Mouse (Mus musculus) forebrain, embryonic 14.5 days (tissue): ENCODE results near the gene Ccdc142. TPM values are rescaled to one million over a fixed set of nuclear protein-coding genes. Genes with fewer than 3 reads are reported as not detected.

Experiments used
- ATAC-seq: fragments of 200-750 bp; cut with Nextera tagmentation; 2 replicates; pipeline ENCODE4 v1.8.0; 2017; ENCODE audit warnings: mild to moderate bottlenecking, moderate library complexity
- DNase-seq: peaks from one replicate; pipeline ENCODE4 v3.0.0-alpha.2; 2015; ENCODE audit warnings: low spot score
- H3K27ac ChIP-seq: fragments of 300-500 bp; sonication (generic); 2 replicates; pipeline ENCODE4 v1.5.1; 2014; ENCODE audit warnings: low read depth, mild to moderate bottlenecking, control low read depth, low read length, moderate library complexity
- H3K27me3 ChIP-seq: fragments of 300-500 bp; sonication (generic); replicated peaks from 2 replicates; pipeline ENCODE4 v1.6.1; 2014; ENCODE audit warnings: low read length, control low read depth, mixed read lengths; ENCODE audit not compliant: control insufficient read depth, insufficient read depth
- H3K36me3 ChIP-seq: fragments of 300-500 bp; sonication (generic); 2 replicates; pipeline ENCODE4 v1.6.1; 2014; ENCODE audit warnings: low read length, control low read depth; ENCODE audit not compliant: control insufficient read depth, insufficient read depth
- H3K4me1 ChIP-seq: fragments of 300-500 bp; sonication (generic); 2 replicates; pipeline ENCODE4 v1.6.1; 2014; ENCODE audit warnings: antibody characterized with exemption, low read length, control low read depth; ENCODE audit not compliant: control insufficient read depth, insufficient read depth
- H3K4me2 ChIP-seq: fragments of 300-500 bp; sonication (generic); 2 replicates; pipeline ENCODE4 v1.6.1; 2014; ENCODE audit warnings: mild to moderate bottlenecking, control low read depth, low read length
- H3K4me3 ChIP-seq: fragments of 300-500 bp; sonication (generic); 2 replicates; pipeline ENCODE4 v1.5.1; 2014; ENCODE audit warnings: low read depth, low read length, control low read depth
- H3K9ac ChIP-seq: fragments of 300-500 bp; sonication (generic); 2 replicates; pipeline ENCODE4 v1.6.1; 2014; ENCODE audit warnings: mild to moderate bottlenecking, low read length, control low read depth, moderate library complexity
- H3K9me3 ChIP-seq: fragments of 300-500 bp; sonication (generic); replicated peaks from 2 replicates; pipeline ENCODE4 v1.6.1; 2016; ENCODE audit warnings: low read length, control low read depth, mixed read lengths; ENCODE audit not compliant: control insufficient read depth
- WGBS: fragments of 180-500 bp; shearing (Covaris S2); extraction: QIAGEN DNeasy Blood & Tissue Kit; methylation state at CpG from one replicate; pipeline ENCODE4 v1.1.7; 2014; 5-methylcytosine and 5-hydroxymethylcytosine counted together
- polyA plus RNA-seq: library from polyadenylated mRNA; unstranded; fragments of >200 nt; fragmentation: Nextera tagmentation; extraction: Ambion mirVana; gene quantifications from 2 replicates; pipeline ENCODE4 v1.2.1, GENCODE M21; 2014

The Ccdc142 gene
- polyA plus RNA-seq, 1 experiment from 2014 or later, result 1.9 TPM

- H3K27ac ChIP-seq, result no peak overlapping the region
- 0 out of 2 replicates have a peak, but pooled peaks cover under 1% of the 10 kb centered on the region for H3K27me3 ChIP-seq
- ATAC-seq (no peak), DNase-seq (no peak)
- no peak overlapping the region for H3K4me3 ChIP-seq
- no peak overlapping the region for H3K9ac ChIP-seq
- no peaks in the 10 kb centered on the region for H3K9me3 ChIP-seq
- H3K4me2 ChIP-seq, result no peak overlapping the region
- no peaks in the 10 kb centered on the region for H3K36me3 ChIP-seq
- 49% methylated on average over 6 of the region's 6 CpGs for WGBS
- H3K4me1 ChIP-seq, result no peaks in the 10 kb centered on the region
Measured at GRCm38 (mm10) chr6:83095968-83096367, 5.4 kb upstream of the Ccdc142 start.

GRCm38 (mm10) chr6:83098411-83098810 is 3.0 kb upstream of the Ccdc142 start:
- Histone ChIP-seq H3K9me3 (no peaks in the 10 kb centered on the region), H3K4me2 (no peak overlapping the region), H3K4me1 (peaks cover 12% of the 10 kb centered on the region), H3K27me3 (no peaks in the 10 kb centered on the region), H3K4me3 (no peak overlapping the region), H3K9ac (no peak overlapping the region), H3K36me3 (no peaks in the 10 kb centered on the region), H3K27ac (no peak overlapping the region)
- ATAC-seq (no peak), DNase-seq (no peak)
- 83% methylated on average over 2 of the region's 2 CpGs for WGBS

GRCm38 (mm10) chr6:83101688-83102556 is 521 bp downstream of the Ccdc142 start:
- Histone ChIP-seq H3K9ac (peak overlapping the region; percentile 80), H3K4me3 (peak overlapping the region; percentile 72)
- peak; percentile 78 for ATAC-seq

GRCm38 (mm10) chr6:83103130-83103650 is 1.8 kb downstream of the Ccdc142 start:
- H3K9me3 ChIP-seq, result no peaks in the 10 kb centered on the region
- H3K36me3 ChIP-seq, result no peaks in the 10 kb centered on the region
- H3K9ac ChIP-seq, result peak overlapping the region; percentile 80
- H3K4me1 ChIP-seq, result peaks cover 14% of the 10 kb centered on the region
- DNase-seq (no peak), ATAC-seq (no peak)
- H3K4me3 ChIP-seq, result no peak overlapping the region
- peak overlapping the region; percentile 100; the same call in 1 of the 2 replicates for H3K4me2 ChIP-seq
- no peak overlapping the region for H3K27ac ChIP-seq
- WGBS, result 45% methylated on average over 11 of the region's 11 CpGs
- no peaks in the 10 kb centered on the region for H3K27me3 ChIP-seq

More at GRCm38 (mm10) chr6:83101688-83102556, 521 bp downstream of the Ccdc142 start:
- Histone ChIP-seq H3K27me3 (no peaks in the 10 kb centered on the region), H3K4me2 (peak overlapping the region; percentile 100), H3K27ac (peak overlapping the region; percentile 66), H3K4me1 (peaks cover 12% of the 10 kb centered on the region), H3K9me3 (no peaks in the 10 kb centered on the region), H3K36me3 (no peaks in the 10 kb centered on the region)
- WGBS, result under 1% methylated on average over 65 of the region's 74 CpGs
- DNase-seq, result peak; percentile 70

GRCm38 (mm10) chr6:83104158-83104557 is 2.8 kb downstream of the Ccdc142 start:
- H3K9me3 ChIP-seq, result no peaks in the 10 kb centered on the region
- H3K9ac ChIP-seq, result no peak overlapping the region
- no peaks in the 10 kb centered on the region for H3K27me3 ChIP-seq
- no peak overlapping the region for H3K27ac ChIP-seq
- peaks cover 19% of the 10 kb centered on the region for H3K4me1 ChIP-seq
- no peak overlapping the region for H3K4me2 ChIP-seq
- H3K4me3 ChIP-seq, result no peak overlapping the region
- WGBS, result 47% methylated on average over 4 of the region's 4 CpGs
- H3K36me3 ChIP-seq, result no peaks in the 10 kb centered on the region
- DNase-seq (peak; percentile 84), ATAC-seq (peak; percentile 33; the same call in 1 of the 2 replicates)

GRCm38 (mm10) chr6:83107566-83108400 is 6.4 kb downstream of the Ccdc142 start:
- no peak for ATAC-seq
- WGBS, result 35% methylated on average over 13 of the region's 13 CpGs
- peak overlapping the region; percentile 94 for H3K4me3 ChIP-seq

GRCm38 (mm10) chr6:83108762-83109668 is 7.6 kb downstream of the Ccdc142 start, which contains the start of gene Mrpl53:
Gene Mrpl53 (plus strand): TSS chr6:83109040.
- DNase-seq, result peak; percentile 82
- Histone ChIP-seq H3K27ac (peak within 1 kb of the TSS; percentile 74), H3K4me1 (peaks cover 8% of the 10 kb centered on the region), H3K9me3 (no peaks in the 10 kb centered on the region), H3K4me2 (peak within 1 kb of the TSS; percentile 93), H3K36me3 (0 out of 2 replicates have a peak, but pooled peaks cover 5% of the 10 kb centered on the region), H3K4me3 (peak within 1 kb of the TSS; percentile 94), H3K27me3 (no peaks in the 10 kb centered on the region), H3K9ac (peak within 1 kb of the TSS; percentile 93)
- under 1% methylated on average over 76 of the region's 76 CpGs for WGBS
- peak; percentile 83 for ATAC-seq

More at GRCm38 (mm10) chr6:83107566-83108400, 6.4 kb downstream of the Ccdc142 start:
- DNase-seq, result peak; percentile 74
- peak overlapping the region; percentile 93 for H3K9ac ChIP-seq
- H3K4me1 ChIP-seq, result peaks cover 12% of the 10 kb centered on the region
- no peak overlapping the region for H3K27ac ChIP-seq
- no peaks in the 10 kb centered on the region for H3K9me3 ChIP-seq
- peak overlapping the region; percentile 93 for H3K4me2 ChIP-seq
- H3K27me3 ChIP-seq, result no peaks in the 10 kb centered on the region
- 0 out of 2 replicates have a peak, but pooled peaks cover 5% of the 10 kb centered on the region for H3K36me3 ChIP-seq
